Mouse (Mus musculus) liver, postnatal 0 days (tissue): ENCODE measurements around the gene Ctf2.

Experiments used
- CTCF ChIP-seq: sonication (generic); IDR thresholded peaks from 2 replicates; pipeline ENCODE4 v1.5.1; 2016; ENCODE audit warnings: antibody characterized with exemption, low read depth
- EP300 ChIP-seq: IDR thresholded peaks from 2 replicates; pipeline ENCODE4 v1.6.1; 2016; ENCODE audit warnings: antibody characterized with exemption, low read depth, mild to moderate bottlenecking

DNA sequence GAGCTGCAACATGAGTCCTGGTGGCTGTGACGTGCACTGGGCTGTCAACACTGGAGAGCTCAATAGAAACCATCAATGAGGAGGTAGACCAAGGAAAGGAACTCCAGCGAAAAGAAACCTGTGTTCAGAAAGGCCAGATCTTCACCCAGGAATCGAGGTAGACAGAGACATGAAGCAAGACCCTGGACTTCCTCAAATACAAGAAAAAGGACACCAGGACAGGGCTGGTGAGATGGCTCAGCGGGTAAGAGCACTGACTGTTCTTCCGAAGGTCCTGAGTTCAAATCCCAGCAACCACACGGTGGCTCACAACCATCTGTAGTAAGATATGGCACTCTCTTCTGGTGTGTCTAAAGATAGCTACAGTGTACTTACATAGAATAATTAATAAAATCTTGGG lies 13.6 kb downstream of the Ctf2 start:
- TF ChIP-seq CTCF (no peak), EP300 (no peak)
